Mouse (Mus musculus) stomach, embryonic 16.5 days (tissue): ENCODE results near the gene Amacr. TPM values are rescaled to one million over a fixed set of nuclear protein-coding genes. Genes with fewer than 3 reads are reported as not detected.

Source experiments
- ATAC-seq: fragments of 200-750 bp; cut with Nextera tagmentation; 2 replicates; pipeline ENCODE4 v1.8.0; 2017; ENCODE audit warnings: moderate number of reproducible peaks, moderate TSS enrichment; ENCODE audit not compliant: insufficient read depth, low FRiP score
- H3K27ac ChIP-seq: fragments of 300-500 bp; sonication (generic); 2 replicates; pipeline ENCODE4 v1.5.1; 2014; ENCODE audit warnings: low read length
- H3K27me3 ChIP-seq: fragments of 300-500 bp; sonication (generic); 2 replicates; pipeline ENCODE4 v1.6.1; 2014; ENCODE audit warnings: low read length, control low read depth, mixed read lengths; ENCODE audit not compliant: control insufficient read depth, insufficient read depth
- H3K36me3 ChIP-seq: fragments of 300-500 bp; sonication (generic); 2 replicates; pipeline ENCODE4 v1.6.1; 2014; ENCODE audit warnings: low read length; ENCODE audit not compliant: control insufficient read depth, insufficient read depth
- H3K4me1 ChIP-seq: fragments of 300-500 bp; sonication (generic); 2 replicates; pipeline ENCODE4 v1.6.1; 2014; ENCODE audit warnings: low read length, control low read depth, mixed read lengths; ENCODE audit not compliant: control insufficient read depth, insufficient read depth
- H3K4me2 ChIP-seq: fragments of 300-500 bp; sonication (generic); 2 replicates; pipeline ENCODE4 v1.6.1; 2014; ENCODE audit warnings: low read depth, low read length, mixed read lengths
- H3K4me3 ChIP-seq: fragments of 300-500 bp; sonication (generic); replicated peaks from 2 replicates; pipeline ENCODE4 v1.5.1; 2014; ENCODE audit warnings: mild to moderate bottlenecking, low read length
- H3K9ac ChIP-seq: fragments of 300-500 bp; sonication (generic); 2 replicates; pipeline ENCODE4 v1.6.1; 2014; ENCODE audit warnings: low read length
- H3K9me3 ChIP-seq: fragments of 300-500 bp; sonication (generic); replicated peaks from 2 replicates; pipeline ENCODE4 v1.6.1; 2016; ENCODE audit warnings: low read length, control low read depth; ENCODE audit not compliant: control insufficient read depth
- WGBS: fragments of 180-500 bp; shearing (Covaris S2); extraction: QIAGEN DNeasy Blood & Tissue Kit; methylation state at CpG from one replicate; pipeline ENCODE4 v1.1.7; 2014; 5-methylcytosine and 5-hydroxymethylcytosine counted together
- polyA plus RNA-seq: library from polyadenylated mRNA; unstranded; fragments of >200 nt; fragmentation: Nextera tagmentation; extraction: Ambion mirVana; gene quantifications from 2 replicates; pipeline ENCODE4 v1.2.1, GENCODE M21; 2015

Gene Amacr
- polyA plus RNA-seq, 1 experiment from 2014 or later = 17.6 TPM

GRCm38 (mm10) chr15:11037711-11038110 is 56.2 kb downstream of the Amacr start, which contains the start of gene Rxfp3:
TSS of gene Rxfp3 (minus strand) at chr15:11037991.
- no peak within 1 kb of the TSS for H3K9ac ChIP-seq
- H3K27me3 ChIP-seq = peaks cover 49% of the 10 kb centered on the region
- H3K4me1 ChIP-seq = peaks cover 8% of the 10 kb centered on the region; the same call in 1 of the 2 replicates
- H3K9me3 ChIP-seq = no peaks in the 10 kb centered on the region
- H3K4me3 ChIP-seq = peak within 1 kb of the TSS; percentile 39
- no peak within 1 kb of the TSS for H3K27ac ChIP-seq
- no peak for ATAC-seq
- H3K4me2 ChIP-seq = peak within 1 kb of the TSS; percentile 57
- 3% methylated on average over 16 of the region's 16 CpGs for WGBS
- H3K36me3 ChIP-seq = no peaks in the 10 kb centered on the region

GRCm38 (mm10) chr15:11038476-11038875 is 56.9 kb downstream of the Amacr start:
- Histone ChIP-seq H3K27ac (no peak overlapping the region), H3K4me2 (no peak overlapping the region), H3K9ac (no peak overlapping the region), H3K36me3 (no peaks in the 10 kb centered on the region), H3K27me3 (peaks cover 48% of the 10 kb centered on the region), H3K9me3 (no peaks in the 10 kb centered on the region), H3K4me3 (no peak overlapping the region), H3K4me1 (peaks cover 8% of the 10 kb centered on the region; the same call in 1 of the 2 replicates)
- WGBS = 1% methylated on average over 12 of the region's 12 CpGs
- no peak for ATAC-seq

GRCm38 (mm10) chr15:11040067-11040466 is 58.5 kb downstream of the Amacr start:
- WGBS = 37% methylated on average over 5 of the region's 5 CpGs
- no peaks in the 10 kb centered on the region for H3K36me3 ChIP-seq
- no peak overlapping the region for H3K27ac ChIP-seq
- H3K4me3 ChIP-seq = no peak overlapping the region
- no peaks in the 10 kb centered on the region for H3K9me3 ChIP-seq
- no peak for ATAC-seq
- no peak overlapping the region for H3K4me2 ChIP-seq
- H3K27me3 ChIP-seq = peaks cover 34% of the 10 kb centered on the region
- H3K9ac ChIP-seq = no peak overlapping the region
- peaks cover 8% of the 10 kb centered on the region; the same call in 1 of the 2 replicates for H3K4me1 ChIP-seq

- Histone ChIP-seq H3K4me2 (no peak overlapping the region), H3K9me3 (no peaks in the 10 kb centered on the region), H3K36me3 (no peaks in the 10 kb centered on the region), H3K9ac (no peak overlapping the region), H3K27ac (no peak overlapping the region), H3K4me1 (peaks cover 6% of the 10 kb centered on the region; the same call in 1 of the 2 replicates), H3K27me3 (peaks cover 22% of the 10 kb centered on the region), H3K4me3 (no peak overlapping the region)
- 60% methylated on average over 2 of the region's 2 CpGs for WGBS
- no peak for ATAC-seq
These were observed 59.7 kb downstream of the Amacr start for GRCm38 (mm10) chr15:11041229-11041628.

- no peak overlapping the region for H3K4me2 ChIP-seq
- H3K36me3 ChIP-seq = no peaks in the 10 kb centered on the region
- no peaks in the 10 kb centered on the region for H3K9me3 ChIP-seq
- ATAC-seq = no peak
- no peak overlapping the region for H3K9ac ChIP-seq
- H3K4me1 ChIP-seq = no peaks in the 10 kb centered on the region
- H3K27me3 ChIP-seq = peaks cover 6% of the 10 kb centered on the region
- H3K4me3 ChIP-seq = no peak overlapping the region
- 78% methylated on average over 5 of the region's 5 CpGs for WGBS
- no peak overlapping the region for H3K27ac ChIP-seq
These were observed 61.3 kb downstream of the Amacr start for GRCm38 (mm10) chr15:11042828-11043227.

Other genes starting within 250 kb of the Amacr start
- gene C1qtnf3, start 29.4 kb upstream of the Amacr start, polyA plus RNA-seq = 3.4 and 4.8 TPM in 2 replicates
- not detected in 2 replicates for gene Slc45a2, start 19.0 kb downstream of the Amacr start, polyA plus RNA-seq
- 0.03 TPM in 1 of 2 replicates, not detected in the other for gene Rxfp3, start 56.2 kb downstream of the Amacr start, polyA plus RNA-seq
- gene Adamts12, start 83.0 kb downstream of the Amacr start, polyA plus RNA-seq = 2.2 and 2.8 TPM in 2 replicates